Mouse (Mus musculus) right cerebral cortex, adult 2 months (tissue): ENCODE measurements around the gene Pou3f1.
A peak's percentile ranks its signal among the peaks of the same experiment; 100 is the strongest.

ENCODE experiments used
- DNase-seq, 2 experiments: peaks; one replicate each; pipeline ENCODE4 v3.0.0; 2021 to 2022; ENCODE audit warnings: low spot score in 2 of 2

Gene Pou3f1

DNA sequence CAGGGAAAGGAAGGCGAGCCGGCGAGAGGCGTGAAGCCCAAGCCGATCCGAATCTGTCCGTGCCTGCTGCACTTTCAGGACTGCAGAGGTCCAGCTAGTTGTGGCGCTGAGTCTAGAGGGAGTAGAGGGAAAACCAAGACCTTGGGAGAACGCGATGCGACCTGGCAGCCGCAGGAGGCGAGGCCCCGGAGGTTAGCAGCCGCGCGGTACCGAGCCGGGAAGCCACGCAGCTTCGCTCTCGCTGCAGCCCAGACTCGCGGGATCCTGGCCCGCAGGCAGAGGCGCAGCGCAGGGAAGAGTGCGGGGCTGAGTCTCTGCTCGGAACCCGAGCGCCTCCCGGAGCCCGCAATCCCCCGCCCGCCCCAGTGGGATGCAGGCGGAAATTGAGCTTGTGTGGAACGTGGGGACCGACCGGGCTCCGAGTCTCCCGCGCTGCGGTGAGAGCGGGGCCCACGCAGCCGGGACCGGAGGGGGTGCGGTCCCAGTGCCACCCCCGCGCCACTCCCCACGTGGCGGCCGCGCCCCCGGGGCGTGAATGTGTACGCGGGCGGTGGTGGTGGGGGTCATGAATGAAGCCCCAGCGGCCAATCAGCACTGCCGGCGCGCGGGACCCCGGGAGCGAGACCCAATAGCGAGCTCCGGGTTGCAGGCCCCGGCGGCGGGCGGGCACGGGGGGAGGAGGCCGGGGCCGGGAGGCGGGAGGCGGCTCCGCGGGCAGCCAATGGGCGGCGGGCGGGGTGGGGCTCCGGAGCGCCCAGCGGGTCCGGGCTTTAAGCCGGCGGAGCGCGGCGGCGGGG, 445 bp downstream of the Pou3f1 start:
- DNase-seq, result peak; percentile 81 to 85

DNA sequence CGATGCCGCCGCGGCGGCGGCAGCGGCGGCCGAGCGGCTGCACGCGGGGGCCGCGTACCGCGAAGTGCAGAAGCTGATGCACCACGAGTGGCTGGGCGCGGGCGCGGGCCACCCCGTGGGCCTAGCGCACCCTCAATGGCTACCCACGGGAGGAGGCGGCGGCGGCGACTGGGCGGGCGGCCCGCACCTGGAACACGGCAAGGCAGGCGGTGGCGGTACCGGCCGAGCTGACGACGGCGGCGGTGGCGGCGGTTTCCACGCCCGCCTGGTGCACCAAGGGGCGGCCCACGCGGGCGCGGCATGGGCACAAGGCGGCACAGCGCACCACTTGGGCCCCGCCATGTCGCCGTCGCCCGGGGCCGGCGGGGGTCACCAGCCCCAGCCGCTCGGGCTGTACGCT, 1.2 kb downstream of the Pou3f1 start:
- DNase-seq, result no peak

DNA sequence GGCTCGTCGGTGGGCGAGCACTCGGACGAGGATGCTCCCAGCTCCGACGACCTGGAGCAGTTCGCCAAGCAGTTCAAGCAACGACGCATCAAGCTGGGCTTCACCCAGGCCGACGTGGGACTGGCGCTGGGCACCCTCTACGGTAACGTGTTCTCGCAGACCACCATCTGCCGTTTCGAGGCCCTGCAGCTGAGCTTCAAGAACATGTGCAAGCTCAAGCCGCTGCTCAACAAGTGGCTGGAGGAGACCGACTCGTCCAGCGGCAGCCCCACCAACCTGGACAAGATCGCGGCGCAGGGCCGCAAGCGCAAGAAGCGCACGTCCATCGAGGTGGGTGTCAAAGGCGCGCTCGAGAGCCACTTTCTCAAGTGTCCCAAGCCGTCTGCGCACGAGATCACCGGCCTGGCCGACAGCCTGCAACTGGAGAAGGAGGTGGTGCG, 1.8 kb downstream of the Pou3f1 start:
- no peak for DNase-seq

DNA sequence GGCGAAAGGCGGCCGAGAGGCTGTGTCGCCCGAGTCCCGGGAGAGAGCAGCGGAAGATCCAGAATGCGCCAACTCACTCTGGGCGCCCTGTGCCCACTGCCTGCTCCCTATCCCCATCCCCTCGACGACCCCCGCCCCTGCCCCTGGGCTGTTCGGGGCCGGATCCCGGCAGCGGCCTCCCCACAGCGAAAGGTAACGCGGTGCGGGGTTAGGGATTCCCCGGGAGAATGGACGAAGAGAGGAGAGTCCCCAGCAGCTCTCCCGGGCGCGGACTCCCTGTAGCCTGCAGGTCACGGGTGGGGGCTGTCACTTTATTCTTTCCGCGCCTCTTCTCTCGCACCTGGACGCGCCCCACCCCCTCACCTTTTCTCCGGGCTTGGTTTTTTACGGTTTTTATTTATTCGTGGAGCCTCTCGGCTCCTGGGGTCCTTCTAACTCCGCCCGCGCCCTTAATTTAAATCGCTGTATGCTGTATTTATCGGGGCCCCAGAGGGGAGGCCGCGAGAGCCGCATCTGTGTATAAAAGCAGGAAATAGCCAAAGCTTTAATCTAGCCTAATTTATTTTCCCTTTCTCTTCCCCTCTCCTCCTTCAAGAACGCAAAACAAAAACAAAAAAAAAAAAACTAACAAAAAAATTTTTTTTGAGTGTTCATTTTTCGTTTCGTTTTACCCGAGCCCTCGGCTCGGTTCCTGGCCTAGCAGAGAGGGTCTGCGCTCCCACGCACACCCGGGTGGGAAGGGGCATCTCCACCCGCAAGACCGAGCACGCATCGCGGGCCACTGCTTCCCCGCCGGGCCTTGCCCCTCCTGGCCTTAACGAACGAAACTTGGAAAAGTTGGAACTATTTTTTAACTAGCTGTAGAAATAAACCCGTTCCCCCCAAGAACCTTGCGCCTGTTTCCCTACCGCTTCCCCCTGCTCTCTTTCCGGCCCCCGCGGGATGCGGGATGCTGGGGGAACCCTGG, 2.9 kb downstream of the Pou3f1 start:
- no peak for DNase-seq

DNA sequence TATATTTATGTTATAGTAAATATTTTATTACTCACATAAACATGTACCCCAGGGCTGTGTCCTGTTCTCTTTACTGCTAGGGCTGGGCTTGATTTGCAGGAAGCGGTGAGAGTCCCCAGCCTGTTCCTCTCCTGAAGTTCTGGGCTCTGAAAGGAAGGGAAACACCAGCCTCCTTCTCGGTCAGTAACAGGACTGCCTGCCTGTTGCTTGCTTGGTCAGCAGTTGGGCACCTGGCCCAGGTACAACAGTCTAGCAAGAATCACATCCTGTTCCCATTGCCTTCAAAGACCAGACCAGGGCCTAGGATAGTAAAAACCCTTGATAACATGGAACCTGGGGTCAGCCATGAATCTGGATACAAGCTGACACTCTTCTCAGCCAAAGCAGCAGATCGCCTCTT, 4.0 kb downstream of the Pou3f1 start:
- DNase-seq, result no peak

DNA sequence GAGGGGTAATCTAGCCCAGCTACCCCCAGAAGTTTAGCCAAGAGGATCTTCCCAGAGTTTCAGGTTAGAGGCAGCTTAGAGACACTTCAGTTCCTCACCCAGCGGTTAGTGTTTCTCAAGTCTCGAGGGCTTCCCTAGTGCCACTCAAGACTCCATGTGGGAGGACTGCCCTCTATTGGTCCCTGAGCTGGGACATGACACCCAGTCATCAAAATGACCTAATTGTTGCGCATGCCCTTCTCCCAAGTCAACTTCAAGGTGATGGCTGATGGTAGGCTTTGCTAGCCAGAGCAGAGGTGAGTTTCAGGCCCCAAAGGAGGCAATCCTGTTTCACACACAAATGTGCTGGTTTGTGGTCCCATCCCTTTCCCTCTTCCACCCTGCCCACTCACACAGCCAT, 6.4 kb downstream of the Pou3f1 start:
- no peak for DNase-seq

DNA sequence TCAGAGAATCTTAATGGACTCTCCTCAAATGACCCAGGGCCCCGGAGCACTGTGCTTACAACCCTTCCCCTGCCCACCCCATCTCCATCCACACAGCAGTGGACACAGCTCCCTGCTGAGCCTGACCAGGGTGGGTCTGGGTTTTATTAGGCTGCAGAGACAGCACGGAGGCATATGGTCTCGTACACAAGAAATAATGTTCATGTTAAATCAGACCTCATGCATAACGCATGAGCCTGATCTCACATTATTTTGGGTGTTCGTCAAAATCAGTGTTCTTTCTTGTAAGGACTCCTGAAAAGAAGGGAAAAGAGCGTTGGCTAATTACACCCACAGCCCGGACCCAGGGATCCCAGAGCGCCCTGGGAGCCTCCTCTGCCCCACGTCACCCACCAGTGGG, 7.6 kb downstream of the Pou3f1 start:
- DNase-seq, result no peak

DNA sequence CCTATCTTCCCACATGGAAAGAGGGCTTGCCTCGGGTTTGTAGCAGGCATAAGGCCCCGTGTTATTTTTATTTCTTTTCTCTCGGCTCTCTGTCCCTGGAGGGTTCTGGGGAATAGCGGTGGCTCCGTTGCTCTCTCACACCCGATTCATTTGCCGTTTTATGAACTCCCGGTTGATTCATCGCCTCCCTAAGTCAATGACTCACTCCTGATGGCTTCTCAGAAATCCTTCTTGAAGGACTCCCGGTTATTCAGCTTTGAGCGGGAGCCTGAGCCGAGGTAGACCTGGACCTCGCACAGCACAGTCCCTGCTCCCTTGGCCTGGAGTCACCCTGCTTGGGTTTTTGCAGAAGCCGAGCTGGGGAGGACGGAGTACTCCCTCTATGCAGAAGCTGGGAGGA, 8.0 kb downstream of the Pou3f1 start:
- DNase-seq, result peak in 1 of 2 experiments; percentile 25

DNA sequence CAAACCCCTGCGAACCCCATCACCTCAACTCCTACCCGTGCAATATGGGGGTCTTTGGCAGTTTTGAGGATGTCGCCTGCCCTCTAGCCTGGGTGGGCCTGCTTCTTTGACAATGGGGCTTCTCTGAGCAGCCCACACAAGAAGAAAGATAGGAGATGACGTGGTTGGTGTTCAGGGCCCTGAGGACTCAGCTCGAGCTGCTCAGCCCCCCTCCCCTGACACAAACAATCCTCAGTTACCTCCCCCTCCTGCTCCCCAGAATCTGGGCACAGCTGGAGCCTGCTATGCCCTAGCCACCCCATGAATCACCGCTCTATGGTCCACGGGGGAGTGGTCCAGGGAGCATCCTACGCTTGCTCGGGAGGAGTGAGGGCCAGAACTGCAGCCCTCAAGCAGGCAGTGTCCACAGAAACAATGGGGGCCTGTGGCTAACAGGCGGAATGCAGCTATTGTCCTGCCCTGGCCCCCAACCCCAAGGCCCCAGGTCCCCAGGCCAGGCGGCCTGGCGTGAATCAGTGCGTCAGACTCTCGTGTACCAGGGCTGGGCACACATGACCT, 10.9 kb downstream of the Pou3f1 start:
- no peak for DNase-seq

DNA sequence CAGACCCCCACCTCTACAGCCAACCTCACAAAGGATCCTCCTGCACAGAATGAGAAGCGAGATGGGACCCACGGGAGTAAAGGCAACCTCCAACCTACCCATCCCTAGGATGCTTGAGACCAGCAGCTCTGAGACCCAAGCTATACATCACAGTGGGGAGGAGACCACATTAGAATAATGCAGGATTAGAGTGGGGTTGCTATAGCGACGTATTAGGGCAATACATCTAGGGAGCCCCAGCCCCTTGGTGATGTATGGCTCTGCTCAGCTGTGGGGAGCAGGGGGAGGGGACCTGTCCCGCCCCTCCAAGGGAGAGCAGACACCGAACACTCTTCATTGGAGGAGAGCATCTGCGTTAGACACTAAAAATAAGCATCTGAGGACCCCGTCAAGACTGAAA, 11.5 kb downstream of the Pou3f1 start:
- DNase-seq, result no peak

DNA sequence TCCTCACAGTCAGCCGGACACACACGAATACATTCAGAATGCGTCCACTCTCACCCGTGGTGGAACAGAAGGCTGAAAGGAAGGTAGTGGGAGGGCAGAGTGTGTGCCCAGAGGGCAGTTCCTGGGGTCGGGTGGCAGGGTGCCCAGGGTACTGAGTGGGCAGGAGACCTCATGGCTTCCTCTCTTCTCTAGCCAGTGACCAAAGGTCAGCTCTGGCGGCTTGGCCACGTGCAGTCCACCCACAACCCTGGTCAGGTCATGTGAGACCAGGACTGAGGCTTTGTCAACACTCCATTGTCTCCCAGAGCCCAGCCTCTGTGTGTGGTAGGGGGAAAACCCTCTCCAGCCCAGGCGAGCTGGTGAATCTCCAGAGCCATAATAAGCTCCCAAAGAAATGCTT, 13.6 kb downstream of the Pou3f1 start:
- no peak for DNase-seq

DNA sequence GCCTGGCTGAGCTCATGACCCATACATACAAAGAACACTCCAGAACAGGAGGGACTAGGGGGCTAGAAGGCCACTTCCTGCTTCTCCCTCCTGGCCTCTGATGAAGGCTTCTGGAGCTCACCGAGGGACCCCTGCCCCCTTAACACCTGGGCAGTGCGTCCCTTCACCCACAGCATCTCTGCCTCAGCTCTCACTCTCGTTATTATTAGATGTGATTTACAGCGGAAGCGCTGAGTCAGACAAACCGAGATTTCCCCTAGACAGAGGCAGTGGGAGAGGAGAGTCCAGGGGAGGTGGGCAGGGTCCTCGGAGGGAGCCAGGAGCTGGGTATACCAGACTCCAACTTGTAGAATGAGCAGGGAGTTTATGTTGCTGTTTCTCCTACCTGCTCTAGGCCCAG, 15.0 kb downstream of the Pou3f1 start:
- DNase-seq, result no peak

DNA sequence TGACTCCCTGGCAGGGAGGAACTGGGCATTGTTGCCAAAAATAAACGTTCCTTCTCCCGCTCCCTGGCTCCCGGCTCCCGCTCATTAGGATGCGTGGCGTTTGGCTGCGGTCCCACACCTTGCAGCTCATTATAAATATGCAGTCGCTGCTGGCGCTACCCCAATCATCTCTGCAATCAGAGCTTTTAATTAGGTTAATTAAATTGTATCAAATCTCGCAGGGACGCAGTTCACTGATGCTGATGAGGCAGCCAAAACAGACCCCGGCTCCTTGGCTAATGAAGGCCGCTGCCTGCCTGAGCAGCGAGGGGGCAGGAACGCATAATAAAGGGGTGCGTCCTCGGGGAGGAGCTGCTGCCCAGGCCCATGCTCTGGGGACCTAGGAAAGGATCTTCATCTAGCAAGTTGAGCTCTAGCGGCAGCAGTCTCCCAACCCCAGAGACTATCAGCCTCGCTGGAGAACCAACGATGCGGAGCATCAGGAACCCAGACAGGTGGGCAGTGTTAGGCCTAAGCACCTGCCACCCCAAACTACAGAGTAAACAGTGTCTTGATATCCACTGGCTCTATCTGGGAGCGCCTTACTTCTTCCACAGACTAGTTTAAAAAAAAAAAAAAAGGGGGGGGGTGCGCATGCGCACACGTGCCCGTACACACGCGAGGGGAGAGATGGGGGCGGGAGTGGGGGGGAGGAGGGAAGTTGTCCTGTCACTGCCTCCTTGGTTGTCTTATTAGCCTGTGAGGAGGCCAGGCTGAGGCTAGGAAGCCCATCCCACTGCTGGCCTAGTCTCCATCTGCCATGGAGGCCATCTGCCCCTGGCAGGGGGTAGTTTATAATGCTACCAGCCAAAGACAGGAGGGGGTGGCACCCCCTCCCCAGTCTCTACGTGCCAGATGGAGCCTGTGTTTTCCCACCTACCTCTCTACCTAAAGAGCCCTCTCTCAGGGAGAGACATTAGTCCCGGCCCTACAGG, 16.0 kb downstream of the Pou3f1 start:
- no peak for DNase-seq

DNA sequence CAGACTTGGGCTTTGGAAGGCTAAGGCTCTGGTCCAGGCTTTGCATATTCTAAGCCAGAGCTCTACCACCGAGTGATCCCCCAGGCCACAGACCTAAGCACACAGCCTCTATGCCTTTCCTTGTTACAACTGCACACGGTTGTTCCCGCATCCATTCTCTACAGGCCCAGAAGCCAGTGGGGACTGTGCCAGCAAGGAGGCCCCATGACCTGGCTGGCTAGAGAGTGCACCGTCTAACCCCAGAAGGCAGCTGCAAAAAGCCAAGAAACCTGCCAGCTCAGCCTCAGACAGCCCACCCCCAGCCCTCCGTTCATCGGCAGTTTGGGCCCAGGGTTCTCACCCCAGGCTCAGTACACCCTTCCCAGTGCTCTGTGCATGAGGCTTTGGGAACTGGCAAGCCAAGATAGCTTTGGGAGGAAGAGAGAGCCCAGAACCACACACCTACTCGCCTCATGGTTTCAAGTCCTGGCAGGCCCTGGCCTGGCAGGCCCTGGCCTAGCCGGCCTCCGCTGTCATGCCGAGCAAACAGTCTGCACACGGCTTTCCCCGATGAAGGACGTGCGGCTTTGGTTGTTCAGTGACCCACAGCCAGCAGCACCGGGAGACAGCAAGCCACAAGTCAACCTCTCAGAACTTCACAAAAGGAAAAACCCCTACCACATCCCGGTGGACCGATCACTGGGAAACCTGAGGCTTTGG, 17.9 kb downstream of the Pou3f1 start:
- DNase-seq, result no peak

DNA sequence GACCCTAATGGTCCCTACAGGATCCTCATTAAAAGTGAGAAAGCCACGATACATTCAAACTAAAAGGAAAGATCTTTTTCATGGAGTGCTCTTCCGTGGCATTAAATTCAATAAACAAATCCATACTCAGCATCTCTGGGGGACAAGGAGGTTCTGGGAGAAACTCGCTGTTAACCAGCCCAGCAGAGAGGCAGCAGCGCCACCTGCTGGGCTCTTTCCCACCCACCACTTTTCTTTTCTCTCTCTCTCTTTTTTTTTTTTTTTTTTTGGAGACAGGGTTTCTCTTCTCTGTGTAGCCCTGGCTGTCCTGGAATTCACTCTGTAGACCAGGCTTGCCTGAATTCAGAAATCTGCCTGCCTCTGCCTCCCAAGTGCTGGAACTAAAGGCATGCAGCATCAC, 18.4 kb downstream of the Pou3f1 start:
- DNase-seq, result peak; percentile 70 to 80

DNA sequence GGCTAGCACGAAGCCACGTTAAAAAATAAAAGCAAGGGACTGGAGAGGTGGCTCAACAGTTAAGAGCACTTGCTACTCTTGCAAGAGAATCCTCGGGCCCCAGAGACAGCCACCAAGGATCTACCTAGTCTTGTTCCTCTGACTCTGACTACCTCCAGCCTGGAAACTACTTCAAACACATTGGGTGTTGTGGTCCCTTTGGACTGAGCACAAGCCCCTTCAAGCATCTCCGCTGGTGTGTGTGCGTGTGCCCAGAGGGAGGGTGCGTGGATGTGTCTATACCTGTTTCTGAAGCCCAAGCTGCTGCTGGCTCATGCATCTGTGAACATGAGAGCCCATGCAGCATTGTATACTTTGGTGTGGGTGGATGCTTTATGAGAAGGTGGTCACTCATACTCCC, 19.4 kb downstream of the Pou3f1 start:
- DNase-seq, result no peak

DNA sequence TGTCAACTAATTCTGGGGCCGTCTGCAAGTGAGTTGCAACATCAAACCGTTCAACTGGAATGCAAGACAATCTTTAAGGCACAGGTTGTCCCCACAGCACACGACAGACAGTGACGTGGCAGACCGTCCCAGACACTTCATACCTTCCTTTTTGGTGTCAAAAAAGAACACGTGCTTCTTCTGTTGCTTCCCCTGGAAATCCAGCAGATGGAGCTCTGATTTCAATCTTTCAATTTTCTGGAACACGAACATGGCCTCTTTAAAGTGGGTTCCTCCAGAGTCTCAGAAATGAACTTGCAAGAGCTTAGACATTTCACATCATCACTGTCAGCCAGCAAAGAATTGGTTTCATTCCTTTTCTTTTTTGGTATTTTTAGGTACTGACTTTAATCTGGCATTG, 25.7 kb downstream of the Pou3f1 start:
- DNase-seq, result no peak

DNA sequence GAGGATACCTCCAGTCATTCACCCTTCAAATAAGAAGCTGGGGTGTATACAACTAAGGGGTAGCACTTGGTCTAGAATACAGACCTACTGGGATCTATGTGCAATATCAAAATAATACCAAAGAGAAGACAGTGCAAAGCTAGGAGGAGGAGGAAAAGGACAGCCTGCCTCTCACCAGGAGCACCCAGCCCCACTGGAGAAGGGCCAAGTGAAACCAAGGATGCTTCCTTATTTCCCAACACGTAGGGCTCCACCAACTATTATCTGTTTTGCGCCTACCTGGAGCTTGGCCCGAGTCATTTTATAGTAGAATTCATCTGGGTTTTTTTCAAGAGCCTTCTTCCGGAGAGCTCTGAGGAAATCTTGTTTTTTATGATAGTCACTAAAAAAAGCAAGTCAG, 26.9 kb downstream of the Pou3f1 start:
- no peak for DNase-seq

DNA sequence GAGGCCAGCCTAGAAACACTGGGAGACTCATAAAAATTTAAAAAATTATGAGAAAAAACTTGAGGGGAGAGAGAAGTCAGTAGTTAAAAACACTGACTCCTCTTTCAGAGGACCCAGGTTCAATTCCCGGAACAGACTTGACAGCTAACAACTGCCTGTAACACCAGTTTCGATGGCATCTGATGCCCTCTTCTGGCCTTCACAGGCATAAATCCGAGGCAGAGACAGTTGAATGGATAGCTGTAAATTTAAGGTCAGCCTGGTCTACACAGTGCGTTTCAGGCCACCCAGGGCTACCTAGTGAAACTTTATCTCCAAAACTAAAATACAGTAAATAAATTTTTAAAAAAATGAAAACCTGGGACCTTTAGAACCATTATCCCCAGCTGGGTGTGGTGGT, 28.4 kb downstream of the Pou3f1 start:
- DNase-seq, result no peak

DNA sequence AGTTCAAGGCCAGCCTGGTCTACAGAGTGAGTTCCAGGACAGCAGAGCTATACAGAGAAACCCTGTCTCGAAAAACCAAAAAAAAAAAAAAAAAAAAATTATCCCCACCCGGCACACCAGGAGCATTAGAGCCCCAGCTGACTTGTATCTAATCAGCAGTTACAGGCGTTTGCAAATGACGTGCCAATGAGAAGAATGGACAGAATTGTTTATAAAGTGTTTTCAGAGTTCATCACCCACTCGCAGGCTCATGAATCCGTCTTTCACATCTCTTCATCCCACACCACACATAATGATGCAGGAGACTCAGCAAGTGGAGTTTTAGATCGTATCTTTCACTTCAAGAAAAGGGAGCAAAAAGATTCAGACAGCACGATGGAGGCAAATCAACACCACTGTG, 28.8 kb downstream of the Pou3f1 start:
- no peak for DNase-seq

DNA sequence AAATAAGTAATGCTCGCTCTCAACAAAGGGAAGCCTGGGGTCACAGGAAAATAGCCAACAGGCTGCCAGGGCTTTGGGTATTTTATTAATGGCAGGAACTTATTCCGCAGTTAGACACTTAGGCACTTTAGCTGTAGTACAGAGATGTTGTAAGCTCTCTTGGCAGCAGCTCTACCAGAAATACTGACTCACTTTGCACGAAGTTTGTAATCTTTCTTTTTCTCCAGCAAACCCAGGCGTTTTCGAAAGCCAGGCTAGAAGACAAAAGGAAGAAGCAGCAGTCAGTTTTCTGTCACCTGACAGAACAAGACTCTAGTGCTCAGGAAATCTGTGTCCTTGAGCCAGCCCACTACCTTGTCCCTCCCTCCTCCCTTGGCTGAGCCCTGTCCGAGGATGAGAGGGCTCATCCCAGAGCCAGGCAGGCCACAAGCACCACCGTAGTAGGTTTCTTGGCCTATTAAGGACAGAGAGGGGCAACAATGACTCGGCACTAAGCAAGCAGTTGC, 29.3 kb downstream of the Pou3f1 start:
- DNase-seq, result no peak
